Mouse (Mus musculus): Measurements from ENCODE around the gene March9. TPM values are rescaled to one million over a fixed set of nuclear protein-coding genes. Genes with fewer than 3 reads are reported as not detected.

The March9 gene
- total RNA-seq (2021) = 10 to 100 TPM; 75.1 to 76.5 TPM

GRCm38 (mm10) chr10:127059968-127060916 is at the start of gene March9:
March9 (minus strand) TSS chr10:127060184.
- intact Hi-C loops (cut with DNase I) = no loop called here

GRCm38 (mm10) chr10:127108262-127108583 is 48.2 kb upstream of the March9 start:
- no peak for DNase-seq
- intact Hi-C loops (cut with DNase I) = no loop called here

More at GRCm38 (mm10) chr10:127059968-127060916, at the start of gene March9:
- DNase-seq = peak; percentile 84

- intact Hi-C loops (cut with DNase I) = no loop called here
- no peak for DNase-seq
Observed at GRCm38 (mm10) chr10:127107563-127108261, 47.7 kb upstream of the March9 start.

GRCm38 (mm10) chr10:127103631-127104030 is 43.6 kb upstream of the March9 start:
- intact Hi-C loops (cut with DNase I) = no loop called here

GRCm38 (mm10) chr10:127101151-127101550 is 41.2 kb upstream of the March9 start:
- no peak for DNase-seq
- intact Hi-C loops (cut with DNase I) = no loop called here

More at GRCm38 (mm10) chr10:127103631-127104030, 43.6 kb upstream of the March9 start:
- DNase-seq = no peak

- intact Hi-C loops (cut with DNase I) = no loop called here
- DNase-seq = no peak
Observed at GRCm38 (mm10) chr10:127100414-127100813, 40.4 kb upstream of the March9 start.

- DNase-seq = no peak
- intact Hi-C loops (cut with DNase I) = no loop called here
Observed at GRCm38 (mm10) chr10:127099868-127100267, 39.9 kb upstream of the March9 start.

GRCm38 (mm10) chr10:127099191-127099590 is 39.2 kb upstream of the March9 start:
- DNase-seq = no peak
- intact Hi-C loops (cut with DNase I) = no loop called here

GRCm38 (mm10) chr10:127098514-127098913 is 38.5 kb upstream of the March9 start:
- intact Hi-C loops (cut with DNase I) = no loop called here
- no peak for DNase-seq

- intact Hi-C loops (cut with DNase I) = no loop called here
- DNase-seq = no peak
Observed at GRCm38 (mm10) chr10:127094382-127094802, 34.4 kb upstream of the March9 start.

- intact Hi-C loops (cut with DNase I) = no loop called here
- no peak for DNase-seq
Observed at GRCm38 (mm10) chr10:127092742-127093141, 32.8 kb upstream of the March9 start.

- DNase-seq = peak; percentile 55
- intact Hi-C loops (cut with DNase I) = no loop called here
Observed at GRCm38 (mm10) chr10:127091507-127092396, 31.8 kb upstream of the March9 start.

GRCm38 (mm10) chr10:127090560-127091411 is 30.8 kb upstream of the March9 start:
- intact Hi-C loops (cut with DNase I) = no loop called here
- DNase-seq = peak; percentile 72

- DNase-seq = no peak
- intact Hi-C loops (cut with DNase I) = no loop called here
Observed at GRCm38 (mm10) chr10:127085633-127086032, 25.6 kb upstream of the March9 start.

- intact Hi-C loops (cut with DNase I) = no loop called here
- no peak for DNase-seq
Observed at GRCm38 (mm10) chr10:127085052-127085451, 25.1 kb upstream of the March9 start.

GRCm38 (mm10) chr10:127083915-127084306 is 23.9 kb upstream of the March9 start:
- intact Hi-C loops (cut with DNase I) = no loop called here
- DNase-seq = no peak

- intact Hi-C loops (cut with DNase I) = no loop called here
- no peak for DNase-seq
Observed at GRCm38 (mm10) chr10:127083292-127083914, 23.4 kb upstream of the March9 start.

GRCm38 (mm10) chr10:127081996-127082620 is 22.1 kb upstream of the March9 start:
- DNase-seq = no peak
- intact Hi-C loops (cut with DNase I) = no loop called here
